Mouse (Mus musculus): Measurements from ENCODE around the gene D17Wsu92e. TPM values are rescaled to one million over a fixed set of nuclear protein-coding genes. Genes with fewer than 3 reads are reported as not detected.

Gene D17Wsu92e
- polyA plus RNA-seq, 1 experiment from 2014 or later: 17.6 TPM

DNA sequence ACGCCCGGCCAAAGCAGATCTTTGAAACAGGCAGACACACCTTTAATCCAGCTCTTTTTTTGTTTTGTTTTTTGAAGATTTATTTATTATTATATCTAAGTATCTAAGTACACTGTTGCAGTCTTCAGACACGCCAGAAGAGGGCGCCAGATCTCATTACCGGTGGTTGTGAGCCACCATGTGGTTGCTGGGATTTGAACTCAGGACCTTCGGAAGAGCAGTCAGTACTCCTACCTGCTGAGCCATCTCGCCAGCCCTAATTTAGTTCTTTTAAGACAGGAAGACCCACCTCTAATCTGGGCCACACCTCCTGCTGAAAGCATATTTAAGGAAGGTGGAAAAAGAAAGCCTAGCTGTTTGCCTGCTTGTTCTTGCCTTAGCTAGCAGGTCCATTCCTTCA is 10.0 kb upstream of the D17Wsu92e start:
- 53% methylated on average over 7 of the region's 7 CpGs for WGBS
- H3K9me3 ChIP-seq (replicated peaks): no peaks in the 10 kb centered on the region

GRCm38 (mm10) chr17:27827511-27827910 is 7.1 kb upstream of the D17Wsu92e start:
- Histone ChIP-seq H3K36me3 (no peaks in the 10 kb centered on the region), H3K27me3 (ENCODE audit: low read depth, poor library complexity, severe bottlenecking) (no peaks in the 10 kb centered on the region), H3K4me1 (peaks cover 25% of the 10 kb centered on the region), H3K4me3 (no peak overlapping the region), H3K9me3 (replicated peaks) (no peaks in the 10 kb centered on the region), H3K27ac (no peak overlapping the region)
- 43% methylated on average over 6 of the region's 6 CpGs for WGBS
- DNase-seq (ENCODE audit: low spot score): no peak

More for the DNA sequence above, 10.0 kb upstream of the D17Wsu92e start:
- peaks cover 20% of the 10 kb centered on the region for H3K4me1 ChIP-seq
- no peak overlapping the region for H3K4me3 ChIP-seq
- no peaks in the 10 kb centered on the region for H3K27me3 ChIP-seq (ENCODE audit: low read depth, poor library complexity, severe bottlenecking)
- no peak for DNase-seq (ENCODE audit: low spot score)
- H3K36me3 ChIP-seq: no peaks in the 10 kb centered on the region
- H3K27ac ChIP-seq: no peak overlapping the region

GRCm38 (mm10) chr17:27826908-27827383 is 6.5 kb upstream of the D17Wsu92e start:
- peak; percentile 58 for DNase-seq (ENCODE audit: low spot score)
- 1% methylated on average over 9 of the region's 9 CpGs for WGBS
- Histone ChIP-seq H3K36me3 (no peaks in the 10 kb centered on the region), H3K27ac (peak overlapping the region; percentile 67), H3K4me3 (peak overlapping the region; percentile 43), H3K9me3 (replicated peaks) (no peaks in the 10 kb centered on the region), H3K27me3 (ENCODE audit: low read depth, poor library complexity, severe bottlenecking) (no peaks in the 10 kb centered on the region), H3K4me1 (peaks cover 25% of the 10 kb centered on the region)

DNA sequence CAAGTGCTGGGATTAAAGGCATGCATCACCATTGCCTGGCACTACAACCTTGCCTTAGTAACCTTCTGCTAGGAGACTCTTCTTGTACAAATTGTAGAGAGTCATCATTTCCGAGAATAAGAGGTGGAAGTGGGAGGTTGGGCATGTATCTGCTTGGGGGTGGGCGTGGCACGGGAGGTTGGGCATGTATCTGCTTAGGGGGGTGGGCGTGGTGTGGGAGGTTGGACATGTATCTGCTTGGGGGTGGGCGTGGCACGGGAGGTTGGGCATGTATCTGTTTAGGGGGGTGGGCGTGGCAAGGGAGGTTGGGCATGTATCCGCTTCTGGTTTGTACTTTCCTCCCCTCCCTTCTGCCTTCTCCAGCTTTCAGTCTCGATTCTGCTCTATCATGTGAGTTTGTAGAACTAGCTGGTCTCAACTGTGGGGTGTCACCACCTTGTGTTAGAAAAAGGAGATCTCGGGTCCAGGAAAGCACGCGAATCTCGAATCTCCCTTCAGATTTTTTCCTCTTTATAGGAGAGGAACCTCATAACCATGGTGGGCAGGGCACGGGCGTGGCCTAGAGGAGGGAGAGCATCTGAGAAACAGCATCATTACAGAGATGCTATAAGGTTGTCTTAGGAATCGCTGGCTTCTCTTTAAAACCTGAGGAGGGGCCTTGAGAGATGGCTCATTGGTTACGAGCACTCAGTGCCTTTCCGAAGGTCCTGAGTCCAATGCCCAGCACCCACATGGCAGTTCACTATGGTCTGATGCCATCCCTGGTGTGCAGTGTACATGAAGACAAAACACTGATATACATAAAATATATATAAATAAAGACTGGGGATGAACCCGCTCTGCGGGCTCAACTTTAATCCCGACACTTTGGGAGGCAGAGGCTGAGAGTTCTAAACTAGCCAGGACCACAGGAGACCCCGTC is 5.8 kb upstream of the D17Wsu92e start:
- WGBS: 3% methylated on average over 22 of the region's 22 CpGs
- Histone ChIP-seq H3K27me3 (ENCODE audit: low read depth, poor library complexity, severe bottlenecking) (no peaks in the 10 kb centered on the region), H3K27ac (peak overlapping the region; percentile 67), H3K4me3 (peak overlapping the region; percentile 43), H3K36me3 (no peaks in the 10 kb centered on the region), H3K9me3 (replicated peaks) (no peaks in the 10 kb centered on the region), H3K4me1 (peaks cover 28% of the 10 kb centered on the region)
- peak; percentile 77 for DNase-seq (ENCODE audit: low spot score)

- Histone ChIP-seq H3K36me3 (no peaks in the 10 kb centered on the region), H3K4me1 (peaks cover 32% of the 10 kb centered on the region), H3K27me3 (ENCODE audit: low read depth, poor library complexity, severe bottlenecking) (no peaks in the 10 kb centered on the region), H3K4me3 (no peak overlapping the region), H3K27ac (no peak overlapping the region), H3K9me3 (replicated peaks) (no peaks in the 10 kb centered on the region)
- DNase-seq (ENCODE audit: low spot score): no peak
- WGBS: 38% methylated on average over 3 of the region's 3 CpGs
Observed at GRCm38 (mm10) chr17:27825539-27825938, 5.1 kb upstream of the D17Wsu92e start.

GRCm38 (mm10) chr17:27824941-27825340 is 4.5 kb upstream of the D17Wsu92e start:
- Histone ChIP-seq H3K9me3 (replicated peaks) (no peaks in the 10 kb centered on the region), H3K4me1 (peaks cover 33% of the 10 kb centered on the region), H3K36me3 (no peaks in the 10 kb centered on the region), H3K27me3 (ENCODE audit: low read depth, poor library complexity, severe bottlenecking) (no peaks in the 10 kb centered on the region), H3K27ac (no peak overlapping the region), H3K4me3 (no peak overlapping the region)
- DNase-seq (ENCODE audit: low spot score): no peak
- 82% methylated on average over 1 of the region's 1 CpGs for WGBS

GRCm38 (mm10) chr17:27823142-27823905 is 2.9 kb upstream of the D17Wsu92e start:
- no peak overlapping the region for H3K27ac ChIP-seq
- H3K27me3 ChIP-seq (ENCODE audit: low read depth, poor library complexity, severe bottlenecking): no peaks in the 10 kb centered on the region
- WGBS: 84% methylated on average over 9 of the region's 9 CpGs
- H3K4me1 ChIP-seq: peaks cover 50% of the 10 kb centered on the region
- no peak for DNase-seq (ENCODE audit: low spot score)
- no peaks in the 10 kb centered on the region for H3K9me3 ChIP-seq (replicated peaks)
- H3K4me3 ChIP-seq: no peak overlapping the region
- no peaks in the 10 kb centered on the region for H3K36me3 ChIP-seq

DNA sequence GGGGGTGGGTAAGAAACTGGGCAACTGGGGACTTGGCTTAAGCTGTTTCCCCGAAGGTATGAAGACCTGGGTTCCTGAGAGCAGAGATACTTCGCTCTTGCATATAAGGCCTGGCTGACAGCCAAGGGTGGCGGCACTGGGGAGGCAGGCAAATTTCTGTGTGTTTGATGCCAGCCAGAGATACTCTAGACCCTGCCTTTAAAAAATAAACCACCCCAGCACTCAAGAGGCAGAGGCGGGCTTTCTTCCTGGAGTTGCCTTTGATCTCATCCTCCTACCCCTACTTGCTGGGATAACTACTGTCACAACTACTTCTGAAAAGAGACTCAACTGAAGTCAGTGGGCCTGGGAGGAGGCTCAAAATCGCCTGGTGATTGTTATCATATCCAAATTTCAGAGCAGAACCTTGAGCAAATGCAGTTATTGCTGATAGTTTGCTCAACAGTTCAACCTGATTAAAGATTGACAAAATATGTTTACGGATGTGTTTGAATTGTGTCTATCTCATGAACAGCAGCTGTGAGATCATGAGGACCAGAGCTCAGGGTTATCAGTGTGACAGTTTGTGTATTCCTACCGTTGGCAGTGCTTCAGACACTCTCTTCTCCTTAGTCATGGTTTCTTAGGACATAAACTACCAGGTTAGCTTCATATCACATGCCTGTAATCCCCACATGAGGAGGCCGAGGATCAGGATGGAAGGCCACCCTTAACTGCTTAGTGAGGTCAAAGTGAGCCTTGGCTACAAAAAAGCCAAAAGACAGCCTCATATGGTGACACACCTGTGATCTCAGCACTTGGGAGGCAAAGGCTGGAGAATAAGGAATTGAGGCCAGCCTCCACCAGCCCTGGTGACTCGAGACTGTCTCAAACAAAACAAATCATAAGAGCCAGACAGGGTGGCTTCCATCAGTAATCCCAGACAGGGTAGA is 1.2 kb upstream of the D17Wsu92e start:
- 67% methylated on average over 9 of the region's 9 CpGs for WGBS

GRCm38 (mm10) chr17:27819971-27820567 is 379 bp downstream of the D17Wsu92e start:
- Histone ChIP-seq H3K27me3 (ENCODE audit: low read depth, poor library complexity, severe bottlenecking) (no peaks in the 10 kb centered on the region), H3K4me3 (peak overlapping the region; percentile 100), H3K27ac (peak overlapping the region; percentile 92), H3K9me3 (replicated peaks) (no peaks in the 10 kb centered on the region), H3K36me3 (peaks cover 3% of the 10 kb centered on the region; the same call in 1 of the 2 replicates), H3K4me1 (peaks cover 31% of the 10 kb centered on the region)
- under 1% methylated on average over 56 of the region's 62 CpGs for WGBS
- peak; percentile 70 for DNase-seq (ENCODE audit: low spot score)

More for the DNA sequence above, 1.2 kb upstream of the D17Wsu92e start:
- no peak for DNase-seq (ENCODE audit: low spot score)
- no peaks in the 10 kb centered on the region for H3K27me3 ChIP-seq (ENCODE audit: low read depth, poor library complexity, severe bottlenecking)
- peak overlapping the region; percentile 100 for H3K4me3 ChIP-seq
- no peaks in the 10 kb centered on the region for H3K9me3 ChIP-seq (replicated peaks)
- H3K36me3 ChIP-seq: peaks cover 3% of the 10 kb centered on the region; the same call in 1 of the 2 replicates
- H3K4me1 ChIP-seq: peaks cover 47% of the 10 kb centered on the region
- peak overlapping the region; percentile 92; the same call in 1 of the 2 replicates for H3K27ac ChIP-seq

- Histone ChIP-seq H3K4me3 (peak overlapping the region; percentile 100), H3K27me3 (ENCODE audit: low read depth, poor library complexity, severe bottlenecking) (no peaks in the 10 kb centered on the region), H3K4me1 (peaks cover 29% of the 10 kb centered on the region), H3K36me3 (peaks cover 3% of the 10 kb centered on the region; the same call in 1 of the 2 replicates), H3K27ac (peak overlapping the region; percentile 92), H3K9me3 (replicated peaks) (no peaks in the 10 kb centered on the region)
- WGBS: under 1% methylated on average over 20 of the region's 20 CpGs
- DNase-seq (ENCODE audit: low spot score): peak; percentile 60
Observed at GRCm38 (mm10) chr17:27819521-27819970, 902 bp downstream of the D17Wsu92e start.

DNA sequence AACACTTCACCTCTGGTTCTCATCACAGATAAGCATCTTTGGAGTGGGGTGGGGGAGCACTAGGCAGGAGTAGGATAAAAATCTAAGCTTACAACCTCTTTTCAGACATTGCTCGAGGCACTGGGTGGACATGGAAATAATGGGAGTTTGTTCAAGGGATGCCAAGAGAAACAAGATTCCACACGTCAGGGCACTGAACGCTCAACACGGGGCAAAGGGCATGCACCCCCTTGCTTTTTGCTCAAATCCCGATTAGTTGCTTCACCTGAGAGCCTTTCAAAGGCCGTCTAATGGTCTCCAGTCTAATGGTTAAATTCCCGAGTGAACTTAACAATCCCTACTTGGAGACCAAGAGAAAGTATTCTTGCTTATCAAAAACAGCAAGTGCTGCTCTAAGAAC is 1.4 kb downstream of the D17Wsu92e start:
- WGBS: 31% methylated on average over 7 of the region's 7 CpGs
- peaks cover 3% of the 10 kb centered on the region; the same call in 1 of the 2 replicates for H3K36me3 ChIP-seq
- DNase-seq (ENCODE audit: low spot score): no peak
- H3K4me3 ChIP-seq: peak overlapping the region; percentile 100
- no peaks in the 10 kb centered on the region for H3K9me3 ChIP-seq (replicated peaks)
- H3K4me1 ChIP-seq: peaks cover 29% of the 10 kb centered on the region
- H3K27me3 ChIP-seq (ENCODE audit: low read depth, poor library complexity, severe bottlenecking): no peaks in the 10 kb centered on the region
- peak overlapping the region; percentile 92; the same call in 1 of the 2 replicates for H3K27ac ChIP-seq
